Mouse (Mus musculus): Measurements from ENCODE around the gene Atf6. TPM values are rescaled to one million over a fixed set of nuclear protein-coding genes. Genes with fewer than 3 reads are reported as not detected.

The Atf6 gene
- total RNA-seq, 1 experiment from 2014 or later = 25.2 TPM

DNA sequence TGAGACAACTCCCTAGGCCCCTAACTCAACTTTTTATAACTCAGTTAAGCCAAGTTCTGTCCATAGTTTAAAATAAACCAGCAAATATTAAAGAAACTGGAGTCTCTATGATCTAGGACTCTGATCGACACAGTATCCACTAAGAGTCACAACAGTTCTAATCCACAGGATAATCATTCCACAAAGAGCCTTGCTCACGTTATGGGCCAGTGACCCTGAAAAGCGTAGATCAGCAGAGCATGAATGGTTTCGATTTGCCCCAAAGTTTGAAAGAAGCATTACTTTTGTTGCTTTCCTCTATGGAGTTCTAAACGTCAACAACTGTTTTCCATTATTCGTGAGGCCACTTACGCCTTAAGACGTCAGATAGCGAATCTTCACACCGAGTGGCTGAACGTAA lies 62.9 kb downstream of the Atf6 start:
- no peak for ATAC-seq (replicated peaks in 1 of 2; ENCODE audit: insufficient read depth in 1 of 2, low FRiP score in 2 of 2, low TSS enrichment in 1 of 2, low read depth in 1 of 2, poor library complexity in 2 of 2, severe bottlenecking in 2 of 2)

DNA sequence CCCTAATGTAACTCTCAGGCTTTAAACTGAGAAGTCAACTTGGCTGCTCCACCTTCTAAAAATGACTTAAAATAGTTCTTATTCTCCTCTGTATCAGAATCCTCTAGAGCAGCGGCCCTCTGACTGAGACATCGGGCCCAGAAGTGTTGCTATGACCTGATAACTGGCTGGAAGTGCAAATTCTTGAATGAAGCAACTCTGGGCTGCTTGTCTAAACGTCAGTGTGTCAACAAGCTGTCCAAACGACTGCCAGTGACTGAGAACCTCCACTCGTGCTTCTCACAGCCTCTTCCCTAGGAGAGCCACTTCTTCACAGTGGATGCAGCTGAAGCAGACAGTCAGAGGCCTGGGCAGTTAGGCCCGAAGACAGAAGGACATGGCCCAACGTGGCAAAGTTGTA lies 64.9 kb downstream of the Atf6 start:
- no peak for ATAC-seq (replicated peaks in 1 of 2; ENCODE audit: insufficient read depth in 1 of 2, low FRiP score in 2 of 2, low TSS enrichment in 1 of 2, low read depth in 1 of 2, poor library complexity in 2 of 2, severe bottlenecking in 2 of 2)

DNA sequence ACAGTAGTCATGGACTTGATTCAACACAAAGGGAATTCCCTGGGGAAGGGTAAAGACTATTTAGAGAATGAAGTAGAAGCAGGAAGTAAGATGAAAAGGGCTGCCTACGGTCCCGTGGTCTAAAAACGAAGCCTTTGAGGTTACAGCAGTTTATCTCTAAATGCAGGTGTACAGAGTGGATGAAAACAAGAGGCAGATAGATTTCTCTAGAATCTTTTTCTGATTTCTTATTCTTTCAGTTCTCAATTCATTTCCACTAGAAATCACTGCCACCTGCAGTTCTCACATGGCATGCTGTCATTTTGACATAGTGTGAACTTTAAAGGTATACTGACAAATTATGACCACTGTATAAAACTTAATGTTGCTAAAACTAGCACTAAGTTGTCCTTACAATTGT lies 66.9 kb downstream of the Atf6 start:
- no peak for ATAC-seq (replicated peaks in 1 of 2; ENCODE audit: insufficient read depth in 1 of 2, low FRiP score in 2 of 2, low TSS enrichment in 1 of 2, low read depth in 1 of 2, poor library complexity in 2 of 2, severe bottlenecking in 2 of 2)

DNA sequence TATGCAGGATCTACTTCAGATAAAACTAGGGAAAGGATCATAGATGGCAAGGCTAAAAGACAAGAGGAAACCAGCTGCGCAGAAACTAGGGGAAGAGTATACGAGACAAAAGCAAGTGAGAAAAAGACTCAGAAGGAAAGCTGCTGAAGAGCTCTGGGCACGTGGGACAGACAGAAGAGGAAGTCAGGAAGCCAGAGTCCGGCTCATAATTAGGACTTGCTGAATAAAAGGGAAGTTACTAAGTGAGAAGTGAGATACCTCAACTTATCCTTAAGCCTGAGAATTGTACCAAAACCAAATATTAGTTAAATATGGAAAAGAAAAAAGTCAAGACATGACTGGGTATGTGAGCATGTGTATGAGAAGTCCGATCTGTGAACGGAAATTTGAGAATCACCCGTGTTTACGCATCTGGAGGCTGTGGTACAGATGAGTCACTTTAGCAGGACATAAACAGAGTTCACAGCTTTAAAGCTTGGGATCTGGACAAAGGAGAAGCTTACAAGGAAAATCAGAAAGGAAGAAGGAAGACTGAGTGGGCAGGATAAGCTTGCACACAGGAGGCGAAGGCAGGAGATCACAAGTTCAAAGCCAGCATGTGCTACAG lies 71.7 kb downstream of the Atf6 start:
- ATAC-seq (replicated peaks in 1 of 2; ENCODE audit: insufficient read depth in 1 of 2, low FRiP score in 2 of 2, low TSS enrichment in 1 of 2, low read depth in 1 of 2, poor library complexity in 2 of 2, severe bottlenecking in 2 of 2) = peak; percentile 65 to 84; a peak in 3 of 4 replicates

DNA sequence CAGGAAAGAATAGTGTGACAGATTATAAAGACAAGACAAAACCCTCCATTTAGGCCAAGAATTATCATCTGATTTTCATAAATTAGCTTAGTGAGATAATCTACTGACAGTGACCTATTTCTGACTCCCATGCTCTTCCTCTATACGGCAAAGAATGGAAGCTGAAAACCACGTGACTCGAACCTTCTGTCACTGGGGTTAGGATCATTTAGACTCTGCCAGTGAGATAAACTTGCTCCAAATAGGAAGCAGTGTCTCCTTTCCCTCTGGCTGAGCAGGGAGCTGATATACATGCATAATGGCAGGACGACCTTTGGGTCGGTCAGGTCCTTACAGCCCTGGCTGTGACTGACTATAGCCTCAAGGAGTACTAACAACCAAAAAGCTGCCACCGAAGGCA lies 76.0 kb downstream of the Atf6 start:
- no peak for ATAC-seq (replicated peaks in 1 of 2; ENCODE audit: insufficient read depth in 1 of 2, low FRiP score in 2 of 2, low TSS enrichment in 1 of 2, low read depth in 1 of 2, poor library complexity in 2 of 2, severe bottlenecking in 2 of 2)

DNA sequence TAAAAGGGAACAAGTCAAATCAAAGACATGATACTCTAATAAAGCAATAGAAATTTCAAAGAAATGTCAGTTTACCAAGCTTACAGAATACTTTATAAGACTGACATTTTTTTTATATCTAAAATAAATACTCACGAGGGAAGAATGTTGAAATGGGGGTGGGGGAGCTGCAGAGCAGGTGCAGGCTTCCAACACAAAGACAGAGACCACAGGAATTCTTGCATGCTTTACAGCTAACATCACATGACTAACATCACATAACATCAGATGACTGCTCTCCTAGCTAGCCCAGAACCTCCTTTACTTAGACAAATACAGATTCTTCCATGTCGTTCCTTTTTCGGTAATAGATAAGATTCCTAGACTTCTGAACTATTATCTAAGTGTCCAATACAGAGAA lies 76.6 kb downstream of the Atf6 start:
- ATAC-seq (replicated peaks in 1 of 2; ENCODE audit: insufficient read depth in 1 of 2, low FRiP score in 2 of 2, low TSS enrichment in 1 of 2, low read depth in 1 of 2, poor library complexity in 2 of 2, severe bottlenecking in 2 of 2) = no peak

DNA sequence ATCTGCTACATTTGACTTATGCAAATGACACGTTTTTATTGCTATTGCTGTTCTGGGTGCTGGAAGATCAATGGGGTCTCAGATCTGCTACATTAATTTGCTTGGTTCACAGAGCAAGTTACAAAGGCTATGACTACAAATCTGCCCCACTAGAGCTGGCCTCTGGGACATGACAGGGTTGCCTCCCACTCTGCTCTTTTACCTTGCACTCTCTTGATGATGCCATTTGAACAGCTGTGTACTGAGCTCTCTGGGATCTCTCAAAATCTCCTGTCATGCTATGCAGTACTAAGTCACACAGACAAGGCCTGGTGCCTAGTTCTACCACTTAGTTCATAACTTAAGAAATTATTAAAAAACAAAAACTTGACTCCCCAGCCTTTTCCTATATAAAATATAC lies 79.9 kb downstream of the Atf6 start:
- no peak for ATAC-seq (replicated peaks in 1 of 2; ENCODE audit: insufficient read depth in 1 of 2, low FRiP score in 2 of 2, low TSS enrichment in 1 of 2, low read depth in 1 of 2, poor library complexity in 2 of 2, severe bottlenecking in 2 of 2)

DNA sequence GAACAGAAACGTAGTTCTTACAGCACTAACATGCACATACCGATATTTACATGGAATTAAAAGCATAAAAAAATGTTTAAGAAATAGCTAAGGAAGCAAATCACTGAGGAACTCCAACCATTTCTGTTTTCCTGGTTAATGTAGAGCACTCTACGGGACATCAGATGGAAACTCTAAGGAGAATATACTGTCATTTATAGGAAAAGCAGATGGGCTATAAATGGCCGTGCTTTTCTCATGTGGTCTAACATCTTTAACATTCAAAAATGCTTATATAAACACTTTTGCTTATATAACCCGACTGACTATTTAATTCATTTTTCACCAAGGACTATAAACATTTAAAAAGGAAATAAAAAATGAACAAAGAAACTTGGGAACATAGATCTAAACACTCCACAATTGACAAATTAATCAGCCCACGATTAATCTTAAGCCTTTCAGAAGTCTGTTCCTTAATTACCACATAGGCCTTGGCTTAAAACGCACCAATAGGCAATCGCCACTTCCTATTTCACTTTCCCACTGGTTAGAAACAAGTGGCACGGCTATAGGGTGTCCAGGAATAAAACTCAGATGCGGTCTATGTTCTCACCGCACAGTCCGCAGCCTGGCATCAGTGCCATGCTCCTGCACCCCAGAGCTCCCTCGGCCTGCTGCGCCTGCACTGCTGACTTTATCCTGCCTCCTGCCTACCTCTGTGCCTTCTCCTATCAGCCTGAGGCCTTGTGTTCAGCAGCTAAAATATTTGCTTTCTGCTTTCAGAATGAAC lies 80.8 kb downstream of the Atf6 start:
- ATAC-seq (replicated peaks in 1 of 2; ENCODE audit: insufficient read depth in 1 of 2, low FRiP score in 2 of 2, low TSS enrichment in 1 of 2, low read depth in 1 of 2, poor library complexity in 2 of 2, severe bottlenecking in 2 of 2) = no peak

DNA sequence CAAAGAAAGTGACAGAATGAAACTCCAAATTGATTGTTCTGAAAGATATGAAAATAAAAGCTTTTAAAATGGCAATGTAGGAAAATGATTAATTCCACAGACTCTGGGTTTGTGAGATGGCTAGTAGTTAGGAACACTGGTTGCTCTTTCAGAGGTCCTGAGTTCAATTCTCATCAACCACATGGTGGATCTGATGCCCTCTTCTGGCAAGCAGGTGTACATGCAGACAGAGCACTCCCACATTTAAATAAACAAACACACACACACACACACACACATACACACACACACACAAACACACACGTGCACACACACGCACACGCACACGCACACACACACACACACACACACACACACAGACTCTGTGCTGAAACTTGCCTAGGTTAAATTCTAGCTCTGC lies 89.9 kb downstream of the Atf6 start:
- no peak for ATAC-seq (replicated peaks in 1 of 2; ENCODE audit: insufficient read depth in 1 of 2, low FRiP score in 2 of 2, low TSS enrichment in 1 of 2, low read depth in 1 of 2, poor library complexity in 2 of 2, severe bottlenecking in 2 of 2)

DNA sequence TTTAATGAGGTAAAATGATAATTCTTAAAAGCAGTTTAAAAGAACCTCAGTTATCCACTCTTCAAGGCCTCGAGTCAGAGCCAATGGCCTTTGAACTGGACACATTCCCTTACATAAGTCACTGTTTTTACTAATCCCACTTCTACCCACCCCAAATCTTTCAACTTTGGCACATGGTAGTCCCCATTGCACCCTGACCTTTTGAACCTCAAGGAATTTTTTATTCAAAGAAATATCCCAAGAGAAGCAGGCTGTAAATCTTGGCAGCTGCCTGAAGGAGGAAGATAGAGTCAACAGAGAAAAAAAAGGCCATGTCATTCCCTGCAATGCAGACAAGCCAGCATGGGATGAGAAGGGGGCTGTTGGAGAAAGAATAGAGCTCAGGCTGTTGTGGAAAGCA lies 93.1 kb downstream of the Atf6 start:
- ATAC-seq (replicated peaks in 1 of 2; ENCODE audit: insufficient read depth in 1 of 2, low FRiP score in 2 of 2, low TSS enrichment in 1 of 2, low read depth in 1 of 2, poor library complexity in 2 of 2, severe bottlenecking in 2 of 2) = no peak

DNA sequence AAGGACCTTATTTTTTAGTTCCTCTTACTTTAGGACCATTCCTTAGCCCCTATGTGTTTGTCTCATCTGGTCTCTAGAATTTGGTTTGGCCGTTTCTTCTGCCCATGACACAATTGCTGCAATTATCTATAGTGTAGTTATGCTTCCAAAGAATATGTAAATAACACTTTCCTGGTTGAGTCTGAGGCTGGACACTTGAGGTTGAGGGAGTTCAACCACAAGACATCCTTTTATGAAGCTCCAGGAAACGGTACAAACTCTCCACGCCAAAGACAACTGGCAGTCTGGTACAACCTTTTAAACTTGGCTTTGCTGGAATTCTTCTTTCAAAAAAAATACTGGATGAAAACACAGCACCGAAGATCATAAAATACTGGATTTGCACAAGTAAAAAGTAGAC lies 94.1 kb downstream of the Atf6 start:
- no peak for ATAC-seq (replicated peaks in 1 of 2; ENCODE audit: insufficient read depth in 1 of 2, low FRiP score in 2 of 2, low TSS enrichment in 1 of 2, low read depth in 1 of 2, poor library complexity in 2 of 2, severe bottlenecking in 2 of 2)

DNA sequence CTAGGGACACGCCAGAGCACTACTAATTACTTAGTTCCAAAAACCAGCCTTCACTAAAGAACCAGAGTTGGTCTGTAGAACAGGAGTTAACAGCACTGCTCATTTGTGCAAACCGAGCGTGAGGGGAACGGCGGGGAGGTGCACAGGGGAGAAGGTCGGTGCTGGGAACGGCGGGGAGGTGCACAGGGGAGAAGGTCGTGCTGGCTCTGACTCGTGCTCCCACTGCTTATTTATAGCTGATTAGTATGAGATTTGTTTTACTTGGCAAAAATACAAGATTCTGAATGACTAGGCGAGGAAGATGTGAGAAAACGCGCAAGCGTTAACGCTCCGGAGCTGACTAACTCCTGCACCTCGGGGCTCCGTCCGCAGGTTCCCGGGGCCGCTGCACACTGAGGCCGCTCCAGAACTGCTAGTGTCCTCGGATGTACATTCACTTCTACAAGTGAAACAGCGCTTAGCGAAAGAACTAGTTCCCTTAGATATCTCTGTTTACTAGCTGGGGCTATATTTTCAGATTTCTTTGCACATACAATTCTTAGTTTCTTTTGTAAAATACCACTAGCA lies 96.1 kb downstream of the Atf6 start:
- no peak for ATAC-seq (replicated peaks in 1 of 2; ENCODE audit: insufficient read depth in 1 of 2, low FRiP score in 2 of 2, low TSS enrichment in 1 of 2, low read depth in 1 of 2, poor library complexity in 2 of 2, severe bottlenecking in 2 of 2)

DNA sequence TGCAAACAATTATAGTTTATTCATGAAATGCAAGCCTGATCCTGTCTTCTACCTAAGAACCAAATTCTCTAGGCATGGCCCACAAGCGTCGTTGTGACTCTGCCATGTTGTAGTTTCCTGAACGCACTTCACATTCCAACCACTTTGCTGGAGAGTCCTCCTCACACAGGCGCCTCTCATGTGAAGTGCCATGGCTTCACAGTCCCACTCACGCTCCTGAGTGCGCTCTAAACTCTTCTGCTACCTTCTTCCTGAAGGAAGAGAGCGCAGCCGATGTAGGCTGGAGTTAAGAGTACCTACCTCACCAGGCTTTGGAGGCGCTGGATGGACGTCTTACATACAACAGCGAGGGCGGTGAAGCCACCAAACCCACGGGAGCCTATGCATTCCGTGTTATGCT lies 96.9 kb downstream of the Atf6 start:
- no peak for ATAC-seq (replicated peaks in 1 of 2; ENCODE audit: insufficient read depth in 1 of 2, low FRiP score in 2 of 2, low TSS enrichment in 1 of 2, low read depth in 1 of 2, poor library complexity in 2 of 2, severe bottlenecking in 2 of 2)

DNA sequence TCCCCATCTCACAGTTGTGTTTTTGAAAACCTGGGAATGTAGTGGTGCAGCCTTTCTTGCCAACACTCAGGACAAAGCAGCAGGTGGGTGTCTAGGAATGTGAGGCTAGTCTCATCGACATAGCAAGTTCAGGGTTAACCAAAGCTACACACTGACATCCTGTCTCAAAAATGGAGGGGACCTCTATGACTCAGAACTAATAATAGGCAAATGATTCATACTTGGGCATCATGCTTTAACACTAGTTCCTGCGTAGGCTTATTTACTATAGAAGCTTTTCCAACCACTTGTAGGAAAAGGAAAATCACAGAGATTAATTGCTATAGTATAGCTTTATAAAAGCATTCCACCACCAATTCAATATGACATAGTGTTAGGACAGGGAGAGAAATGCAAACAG lies 100.6 kb downstream of the Atf6 start:
- no peak for ATAC-seq (replicated peaks in 1 of 2; ENCODE audit: insufficient read depth in 1 of 2, low FRiP score in 2 of 2, low TSS enrichment in 1 of 2, low read depth in 1 of 2, poor library complexity in 2 of 2, severe bottlenecking in 2 of 2)

DNA sequence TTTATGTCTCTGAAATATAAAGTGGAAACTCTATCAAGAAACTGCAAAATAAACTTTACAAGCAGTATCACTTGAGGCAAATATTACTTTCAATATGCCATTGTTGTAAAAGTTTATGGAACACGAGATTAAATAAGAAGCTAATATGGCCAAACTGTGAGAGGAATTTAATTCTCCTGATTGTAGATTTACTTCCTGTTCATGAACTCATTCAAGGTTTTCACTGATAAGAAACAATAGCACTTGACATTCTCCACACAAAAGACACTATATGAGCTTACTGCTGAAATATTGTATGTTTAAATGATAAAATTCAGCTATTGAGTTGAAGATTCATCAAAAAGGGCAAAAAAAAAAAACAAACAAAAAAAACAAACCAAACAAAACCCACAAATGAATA lies 102.8 kb downstream of the Atf6 start:
- no peak for ATAC-seq (replicated peaks in 1 of 2; ENCODE audit: insufficient read depth in 1 of 2, low FRiP score in 2 of 2, low TSS enrichment in 1 of 2, low read depth in 1 of 2, poor library complexity in 2 of 2, severe bottlenecking in 2 of 2)

DNA sequence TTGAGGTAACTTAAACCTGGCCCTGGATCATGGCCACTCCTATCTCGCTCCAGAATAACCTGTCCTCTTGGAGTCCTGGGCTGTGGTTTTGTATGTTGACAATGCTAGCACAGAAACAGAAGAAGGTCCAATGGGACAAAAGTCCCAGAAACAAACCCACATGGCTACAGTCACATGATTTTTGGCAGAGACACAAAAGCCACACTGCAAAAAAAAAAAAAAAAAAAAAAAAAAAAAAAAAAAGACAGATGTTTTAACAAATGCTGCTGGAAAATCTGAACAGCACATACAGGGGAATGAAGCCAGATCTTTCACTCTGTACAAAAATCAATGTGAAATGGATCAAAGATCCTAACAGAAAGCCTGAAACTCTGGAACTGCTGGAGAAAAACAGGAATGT lies 105.9 kb downstream of the Atf6 start:
- no peak for ATAC-seq (replicated peaks in 1 of 2; ENCODE audit: insufficient read depth in 1 of 2, low FRiP score in 2 of 2, low TSS enrichment in 1 of 2, low read depth in 1 of 2, poor library complexity in 2 of 2, severe bottlenecking in 2 of 2)

DNA sequence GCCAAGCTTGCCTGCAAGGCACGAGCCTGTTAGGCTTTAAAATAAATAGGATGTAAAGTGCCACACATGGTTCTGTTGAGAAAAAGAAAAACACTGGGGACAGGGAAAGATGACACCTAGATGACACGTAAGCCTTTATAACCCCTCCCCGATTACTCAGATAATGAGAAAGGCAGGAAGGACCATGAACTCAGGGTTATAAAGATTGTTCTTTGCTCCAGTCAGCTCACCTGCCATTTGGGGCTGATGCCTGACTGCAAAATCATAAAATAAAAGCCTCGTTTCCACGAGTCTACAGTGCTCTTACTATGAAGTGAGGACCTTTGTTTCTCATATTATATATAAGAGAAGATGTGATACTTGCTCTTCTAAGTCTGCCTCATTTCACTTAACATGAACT lies 114.0 kb downstream of the Atf6 start:
- no peak for ATAC-seq (replicated peaks in 1 of 2; ENCODE audit: insufficient read depth in 1 of 2, low FRiP score in 2 of 2, low TSS enrichment in 1 of 2, low read depth in 1 of 2, poor library complexity in 2 of 2, severe bottlenecking in 2 of 2)

DNA sequence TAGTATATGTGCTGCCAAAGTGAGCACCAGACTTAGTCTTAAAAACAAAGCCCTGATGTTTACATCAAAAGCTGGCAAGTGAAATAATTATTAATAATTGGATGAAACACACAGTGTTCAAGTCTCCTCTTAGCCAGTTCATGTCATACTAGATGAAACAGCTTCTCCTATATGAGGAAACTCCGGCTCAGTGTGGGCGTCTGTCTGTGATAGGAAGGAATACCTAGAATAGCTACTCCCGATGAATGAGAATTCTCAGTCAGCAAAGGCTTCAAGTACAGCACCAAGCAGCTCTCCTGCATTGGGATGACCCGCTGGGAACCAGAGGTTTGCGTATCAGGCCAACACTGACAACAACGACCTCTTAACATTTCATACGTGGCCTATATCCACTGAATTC lies 115.8 kb downstream of the Atf6 start:
- no peak for ATAC-seq (replicated peaks in 1 of 2; ENCODE audit: insufficient read depth in 1 of 2, low FRiP score in 2 of 2, low TSS enrichment in 1 of 2, low read depth in 1 of 2, poor library complexity in 2 of 2, severe bottlenecking in 2 of 2)

DNA sequence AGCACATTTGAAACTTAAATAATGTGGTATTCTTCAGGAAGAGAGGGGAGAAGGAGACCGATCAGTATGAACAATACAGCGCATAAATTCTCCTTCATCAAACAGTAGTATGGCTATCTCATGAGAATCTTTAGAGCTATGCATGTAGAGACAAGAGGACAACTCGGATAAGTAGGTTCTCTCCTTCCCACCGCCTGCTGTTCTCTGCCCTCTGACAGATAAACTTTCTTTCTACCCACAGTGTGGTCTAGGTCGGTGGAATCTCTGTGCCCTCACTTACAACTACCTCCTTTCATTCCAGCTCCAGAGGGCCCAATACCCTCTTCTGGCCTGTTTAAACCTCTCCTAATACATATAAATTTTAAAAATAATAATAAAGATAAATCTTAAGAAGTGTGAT lies 121.0 kb downstream of the Atf6 start:
- no peak for ATAC-seq (replicated peaks in 1 of 2; ENCODE audit: insufficient read depth in 1 of 2, low FRiP score in 2 of 2, low TSS enrichment in 1 of 2, low read depth in 1 of 2, poor library complexity in 2 of 2, severe bottlenecking in 2 of 2)

All from hematopoietic stem cell, adult 5-6 weeks (primary cell).